Mouse (Mus musculus): ENCODE results near the gene Smg6. TPM values are rescaled to one million over a fixed set of nuclear protein-coding genes. Genes with fewer than 3 reads are reported as not detected.
A peak's percentile ranks its signal among the peaks of the same experiment; 100 is the strongest.

Smg6 gene
- polyA plus RNA-seq, 1 experiment from 2014 or later = 16.0 TPM

DNA sequence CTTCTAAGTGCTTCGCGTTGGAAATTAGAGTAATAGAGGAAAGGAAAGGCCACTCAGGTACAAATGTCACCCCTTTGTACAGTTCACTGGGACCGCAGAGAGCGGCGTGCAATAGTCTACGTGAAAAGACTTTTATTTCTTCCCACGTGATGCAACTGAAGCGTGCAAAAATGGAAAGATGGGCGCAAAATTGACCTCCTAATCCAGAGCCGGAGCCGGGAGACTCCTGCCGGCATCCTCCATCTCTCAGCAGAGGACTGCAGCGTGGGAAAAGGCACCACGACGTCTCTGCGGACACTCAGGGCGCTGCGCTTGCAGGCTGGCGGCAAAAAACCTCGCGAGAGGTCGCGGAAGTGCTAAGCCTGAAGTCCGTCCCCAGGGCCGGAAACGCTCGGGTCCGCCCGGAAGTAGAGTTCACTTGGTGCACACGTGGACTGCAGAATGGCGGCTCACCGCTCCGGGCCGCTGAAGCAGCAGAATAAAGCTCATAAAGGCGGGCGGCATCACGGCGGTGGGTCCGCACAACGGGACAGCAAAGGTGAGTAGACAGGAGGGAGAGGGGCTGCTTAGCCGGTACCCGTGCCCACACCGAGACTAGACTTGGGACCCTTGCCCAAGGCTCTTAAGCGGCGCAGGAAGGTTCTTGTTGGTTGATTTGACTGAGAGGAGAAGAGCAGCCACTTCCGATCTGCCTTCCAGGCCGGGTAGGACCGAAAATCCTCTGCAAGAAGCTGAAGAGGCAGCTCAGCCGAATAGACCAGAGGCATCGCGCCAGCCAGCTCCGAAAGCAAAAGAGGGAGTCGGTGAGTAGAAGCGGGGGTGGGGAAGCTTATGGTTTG, 27.7 kb upstream of the Smg6 start, which contains the start of gene Tsr1:
Gene Tsr1 (plus strand): TSS at position 394 of the 839 bp plus-strand sequence.
- H3K9ac ChIP-seq (ENCODE audit: low read length) = peak within 1 kb of the TSS; percentile 83
- peak within 1 kb of the TSS; percentile 85 for H3K4me3 ChIP-seq (ENCODE audit: low read depth, low read length)
- ATAC-seq (ENCODE audit: low FRiP score) (peak; percentile 81), DNase-seq (ENCODE audit: low spot score, missing footprints) (peak; percentile 98)
- no peaks in the 10 kb centered on the region for H3K27me3 ChIP-seq (ENCODE audit: control insufficient read depth, insufficient read depth, low read length)
- peaks cover 6% of the 10 kb centered on the region for H3K4me1 ChIP-seq (ENCODE audit: control insufficient read depth, insufficient read depth, low read length)
- peaks cover 17% of the 10 kb centered on the region for H3K36me3 ChIP-seq (ENCODE audit: control insufficient read depth, insufficient read depth, low read length)
- H3K27ac ChIP-seq (ENCODE audit: low read depth, low read length) = peak within 1 kb of the TSS; percentile 64
- no peaks in the 10 kb centered on the region for H3K9me3 ChIP-seq (ENCODE audit: control insufficient read depth, low read length)
- H3K4me2 ChIP-seq = peak within 1 kb of the TSS; percentile 89
- WGBS = under 1% methylated on average over 54 of the region's 54 CpGs

DNA sequence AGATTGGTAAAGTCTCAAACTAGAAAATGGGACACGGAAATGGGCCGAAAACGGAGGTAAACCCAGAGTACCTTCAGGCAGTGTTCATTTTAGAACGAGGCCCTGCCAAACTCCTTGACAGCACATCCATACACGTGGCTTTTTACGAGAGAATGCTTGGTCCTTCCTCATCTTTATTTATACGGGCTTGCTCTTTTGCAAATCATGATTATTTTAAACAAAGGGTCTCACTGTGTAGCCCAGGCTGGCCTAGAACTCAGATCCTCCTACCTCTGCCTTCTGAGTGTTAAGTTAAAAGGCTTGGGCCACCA, 27.2 kb upstream of the Smg6 start:
- Histone ChIP-seq H3K27ac (ENCODE audit: low read depth, low read length) (peak overlapping the region; percentile 44; the same call in 1 of the 2 replicates), H3K9me3 (ENCODE audit: control insufficient read depth, low read length) (no peaks in the 10 kb centered on the region), H3K4me3 (ENCODE audit: low read depth, low read length) (peak overlapping the region; percentile 85), H3K27me3 (ENCODE audit: control insufficient read depth, insufficient read depth, low read length) (no peaks in the 10 kb centered on the region), H3K36me3 (ENCODE audit: control insufficient read depth, insufficient read depth, low read length) (peaks cover 20% of the 10 kb centered on the region), H3K4me2 (peak overlapping the region; percentile 89), H3K9ac (ENCODE audit: low read length) (peak overlapping the region; percentile 83), H3K4me1 (ENCODE audit: control insufficient read depth, insufficient read depth, low read length) (peaks cover 6% of the 10 kb centered on the region)
- WGBS = 0% methylated on average over 7 of the region's 7 CpGs
- no peak for ATAC-seq (ENCODE audit: low FRiP score)
- DNase-seq (ENCODE audit: low spot score, missing footprints) = no peak

DNA sequence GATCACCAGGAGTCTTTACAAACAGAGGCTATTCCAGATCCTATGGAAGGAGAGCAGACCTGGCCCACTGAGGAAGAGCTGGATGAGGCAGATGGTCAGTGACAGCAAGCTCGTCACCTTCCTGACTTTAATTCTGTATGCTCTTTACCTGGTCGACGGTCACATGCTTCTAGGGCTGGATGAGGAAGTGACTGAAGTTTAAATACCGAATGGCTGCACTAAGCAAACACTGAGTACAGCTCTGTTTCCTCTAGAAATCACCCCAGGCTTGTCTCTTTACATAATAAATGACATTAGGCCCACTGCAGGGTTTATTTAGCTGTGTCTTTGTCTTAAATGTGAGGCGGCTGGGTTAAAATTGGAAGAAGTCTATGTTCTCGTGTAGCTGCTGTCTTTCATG, 24.1 kb upstream of the Smg6 start:
- H3K27me3 ChIP-seq (ENCODE audit: control insufficient read depth, insufficient read depth, low read length) = no peaks in the 10 kb centered on the region
- H3K9me3 ChIP-seq (ENCODE audit: control insufficient read depth, low read length) = no peaks in the 10 kb centered on the region
- WGBS = 93% methylated on average over 6 of the region's 6 CpGs
- peaks cover 6% of the 10 kb centered on the region; the same call in 1 of the 2 replicates for H3K4me1 ChIP-seq (ENCODE audit: control insufficient read depth, insufficient read depth, low read length)
- no peak overlapping the region for H3K4me2 ChIP-seq
- H3K27ac ChIP-seq (ENCODE audit: low read depth, low read length) = no peak overlapping the region
- peaks cover 31% of the 10 kb centered on the region for H3K36me3 ChIP-seq (ENCODE audit: control insufficient read depth, insufficient read depth, low read length)
- H3K4me3 ChIP-seq (ENCODE audit: low read depth, low read length) = no peak overlapping the region
- no peak overlapping the region for H3K9ac ChIP-seq (ENCODE audit: low read length)
- no peak for ATAC-seq (ENCODE audit: low FRiP score)
- DNase-seq (ENCODE audit: low spot score, missing footprints) = peak; percentile 19

DNA sequence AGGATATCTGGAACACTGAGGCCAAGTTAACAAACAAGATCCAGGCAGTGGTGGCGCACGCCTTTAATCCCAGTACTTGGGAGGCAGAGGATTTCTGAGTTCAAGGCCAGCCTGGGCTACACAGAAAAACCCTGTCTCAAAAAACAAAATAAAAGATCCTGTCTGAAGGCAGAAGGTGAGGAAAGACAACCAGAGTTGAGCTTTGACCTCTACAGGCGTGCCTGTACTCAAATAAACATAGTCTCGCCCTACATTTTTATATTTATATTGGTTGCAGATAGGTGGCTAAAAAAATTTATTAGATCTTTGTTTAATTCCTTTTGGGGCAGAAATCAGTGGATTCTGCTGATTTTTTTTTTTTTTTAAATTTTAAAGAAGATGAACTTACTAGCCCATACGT, 23.2 kb upstream of the Smg6 start:
- WGBS = 90% methylated on average over 5 of the region's 5 CpGs
- ATAC-seq (ENCODE audit: low FRiP score) = no peak
- Histone ChIP-seq H3K27me3 (ENCODE audit: control insufficient read depth, insufficient read depth, low read length) (no peaks in the 10 kb centered on the region), H3K36me3 (ENCODE audit: control insufficient read depth, insufficient read depth, low read length) (peaks cover 38% of the 10 kb centered on the region), H3K27ac (ENCODE audit: low read depth, low read length) (no peak overlapping the region), H3K4me3 (ENCODE audit: low read depth, low read length) (no peak overlapping the region), H3K4me2 (no peak overlapping the region), H3K9ac (ENCODE audit: low read length) (no peak overlapping the region), H3K4me1 (ENCODE audit: control insufficient read depth, insufficient read depth, low read length) (peaks cover 6% of the 10 kb centered on the region; the same call in 1 of the 2 replicates), H3K9me3 (ENCODE audit: control insufficient read depth, low read length) (no peaks in the 10 kb centered on the region)
- DNase-seq (ENCODE audit: low spot score, missing footprints) = peak; percentile 57

DNA sequence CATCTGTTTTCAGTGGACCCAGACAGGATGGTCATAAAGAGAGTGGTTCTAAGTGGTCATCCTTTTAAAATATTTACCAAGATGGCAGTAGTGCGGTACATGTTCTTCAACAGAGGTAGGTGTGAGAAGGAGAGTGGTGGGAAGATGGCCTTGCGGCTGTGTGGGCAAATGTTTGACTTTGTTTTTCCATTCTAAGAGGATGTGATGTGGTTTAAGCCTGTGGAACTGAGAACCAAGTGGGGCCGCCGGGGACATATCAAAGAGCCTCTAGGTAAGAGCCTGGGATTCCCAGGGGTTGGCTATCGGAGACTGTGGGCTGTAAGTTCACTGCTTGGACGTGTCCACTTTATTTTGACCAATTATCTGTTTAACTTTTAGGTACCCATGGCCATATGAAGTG, 17.8 kb upstream of the Smg6 start:
- Histone ChIP-seq H3K36me3 (ENCODE audit: control insufficient read depth, insufficient read depth, low read length) (peaks cover 38% of the 10 kb centered on the region; the same call in 1 of the 2 replicates), H3K4me2 (no peak overlapping the region), H3K4me1 (ENCODE audit: control insufficient read depth, insufficient read depth, low read length) (no peaks in the 10 kb centered on the region), H3K9me3 (ENCODE audit: control insufficient read depth, low read length) (no peaks in the 10 kb centered on the region), H3K4me3 (ENCODE audit: low read depth, low read length) (no peak overlapping the region), H3K9ac (ENCODE audit: low read length) (no peak overlapping the region), H3K27me3 (ENCODE audit: control insufficient read depth, insufficient read depth, low read length) (no peaks in the 10 kb centered on the region), H3K27ac (ENCODE audit: low read depth, low read length) (no peak overlapping the region)
- WGBS = 94% methylated on average over 6 of the region's 6 CpGs
- DNase-seq (ENCODE audit: low spot score, missing footprints) (peak; percentile 69), ATAC-seq (ENCODE audit: low FRiP score) (no peak)

DNA sequence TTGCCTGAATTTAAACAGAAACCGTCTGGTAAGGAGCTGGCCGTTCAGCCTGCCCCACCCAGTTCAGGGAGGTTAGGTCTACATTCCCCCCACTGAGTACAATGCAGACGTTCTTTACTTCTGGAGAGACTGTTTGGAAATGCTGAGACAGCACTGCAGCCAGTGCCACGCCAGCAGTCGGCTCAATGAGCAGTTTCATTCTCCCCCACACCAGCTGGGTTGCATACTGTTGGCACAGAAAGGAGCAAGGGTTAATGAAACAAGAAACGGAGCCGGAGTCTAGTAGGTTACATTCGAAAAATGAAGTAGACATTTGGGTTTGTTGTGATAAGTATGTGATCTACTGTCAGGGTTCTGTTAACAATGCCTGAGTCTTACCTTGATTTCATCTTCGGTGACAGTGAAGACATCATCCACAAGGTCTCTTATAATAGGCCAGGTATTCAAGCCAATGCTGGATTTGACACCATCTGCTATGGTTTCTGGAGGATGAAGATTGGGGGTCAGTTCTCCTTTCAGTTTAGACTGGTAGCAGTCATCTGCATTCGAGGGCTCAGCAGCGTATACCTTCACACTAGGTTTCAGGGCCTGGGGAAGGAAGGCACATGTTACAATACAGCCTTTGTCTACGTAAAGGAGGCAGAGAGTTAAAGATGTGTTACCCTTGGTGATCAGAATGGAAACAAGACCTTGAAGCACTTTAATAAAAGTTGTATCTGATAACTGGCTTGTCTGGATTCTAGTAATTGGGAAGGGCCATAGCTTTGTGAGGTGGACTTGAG, 16.8 kb upstream of the Smg6 start:
- ATAC-seq (ENCODE audit: low FRiP score) (no peak), DNase-seq (ENCODE audit: low spot score, missing footprints) (peak; percentile 68)
- H3K27ac ChIP-seq (ENCODE audit: low read depth, low read length) = no peak overlapping the region
- H3K4me1 ChIP-seq (ENCODE audit: control insufficient read depth, insufficient read depth, low read length) = no peaks in the 10 kb centered on the region
- H3K27me3 ChIP-seq (ENCODE audit: control insufficient read depth, insufficient read depth, low read length) = no peaks in the 10 kb centered on the region
- no peak overlapping the region for H3K9ac ChIP-seq (ENCODE audit: low read length)
- no peak overlapping the region for H3K4me3 ChIP-seq (ENCODE audit: low read depth, low read length)
- H3K9me3 ChIP-seq (ENCODE audit: control insufficient read depth, low read length) = no peaks in the 10 kb centered on the region
- peaks cover 34% of the 10 kb centered on the region; the same call in 1 of the 2 replicates for H3K36me3 ChIP-seq (ENCODE audit: control insufficient read depth, insufficient read depth, low read length)
- H3K4me2 ChIP-seq = no peak overlapping the region
- WGBS = 90% methylated on average over 12 of the region's 12 CpGs

DNA sequence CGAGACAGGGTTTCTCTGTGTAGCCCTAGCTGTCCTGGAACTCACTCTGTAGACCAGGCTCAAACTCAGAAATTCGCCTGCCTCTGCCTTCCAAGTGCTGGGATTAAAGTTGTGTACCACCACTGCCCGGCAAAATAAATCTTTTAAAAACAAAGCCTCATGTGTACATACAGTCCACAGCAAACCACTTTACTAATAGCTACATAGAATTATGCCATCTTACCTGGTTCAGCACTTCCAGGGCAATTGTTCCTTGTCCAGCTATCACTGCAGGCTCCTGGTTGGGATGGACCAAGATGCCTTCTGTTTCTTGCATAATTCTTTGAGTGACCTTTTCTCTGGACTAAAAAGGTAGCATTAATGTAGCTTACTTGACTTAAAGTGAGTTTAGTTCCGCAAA, 15.6 kb upstream of the Smg6 start:
- H3K27me3 ChIP-seq (ENCODE audit: control insufficient read depth, insufficient read depth, low read length) = no peaks in the 10 kb centered on the region
- H3K4me3 ChIP-seq (ENCODE audit: low read depth, low read length) = no peak overlapping the region
- ATAC-seq (ENCODE audit: low FRiP score) (no peak), DNase-seq (ENCODE audit: low spot score, missing footprints) (peak; percentile 51)
- WGBS = 90% methylated on average over 4 of the region's 4 CpGs
- H3K4me2 ChIP-seq = no peak overlapping the region
- no peak overlapping the region for H3K27ac ChIP-seq (ENCODE audit: low read depth, low read length)
- H3K4me1 ChIP-seq (ENCODE audit: control insufficient read depth, insufficient read depth, low read length) = no peaks in the 10 kb centered on the region
- no peaks in the 10 kb centered on the region for H3K9me3 ChIP-seq (ENCODE audit: control insufficient read depth, low read length)
- peaks cover 31% of the 10 kb centered on the region; the same call in 1 of the 2 replicates for H3K36me3 ChIP-seq (ENCODE audit: control insufficient read depth, insufficient read depth, low read length)
- H3K9ac ChIP-seq (ENCODE audit: low read length) = no peak overlapping the region

DNA sequence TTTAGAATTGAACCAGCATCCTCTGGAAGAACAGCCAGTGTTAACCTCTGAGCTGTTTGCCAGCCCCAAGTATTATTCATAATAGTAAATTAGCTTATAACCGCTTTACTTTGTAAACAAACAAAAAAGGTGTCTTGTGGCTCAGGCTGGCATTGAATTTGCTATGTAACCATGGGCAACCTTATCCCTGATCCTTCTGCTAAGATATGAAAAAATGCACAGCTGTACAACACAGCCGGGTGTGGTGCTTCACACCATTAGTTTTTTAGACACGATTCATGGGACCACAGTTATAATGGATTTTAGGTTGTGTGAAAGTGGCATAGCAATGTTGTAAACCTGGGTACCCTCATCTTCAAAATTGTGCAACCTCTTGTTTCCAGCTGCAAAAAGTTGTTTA, 13.1 kb upstream of the Smg6 start:
- H3K9ac ChIP-seq (ENCODE audit: low read length) = no peak overlapping the region
- no peak overlapping the region for H3K4me2 ChIP-seq
- H3K4me1 ChIP-seq (ENCODE audit: control insufficient read depth, insufficient read depth, low read length) = no peaks in the 10 kb centered on the region
- peaks cover 16% of the 10 kb centered on the region; the same call in 1 of the 2 replicates for H3K36me3 ChIP-seq (ENCODE audit: control insufficient read depth, insufficient read depth, low read length)
- ATAC-seq (ENCODE audit: low FRiP score) (no peak), DNase-seq (ENCODE audit: low spot score, missing footprints) (no peak)
- no peaks in the 10 kb centered on the region for H3K9me3 ChIP-seq (ENCODE audit: control insufficient read depth, low read length)
- no peak overlapping the region for H3K4me3 ChIP-seq (ENCODE audit: low read depth, low read length)
- WGBS = 89% methylated on average over 3 of the region's 3 CpGs
- no peak overlapping the region for H3K27ac ChIP-seq (ENCODE audit: low read depth, low read length)
- H3K27me3 ChIP-seq (ENCODE audit: control insufficient read depth, insufficient read depth, low read length) = no peaks in the 10 kb centered on the region

DNA sequence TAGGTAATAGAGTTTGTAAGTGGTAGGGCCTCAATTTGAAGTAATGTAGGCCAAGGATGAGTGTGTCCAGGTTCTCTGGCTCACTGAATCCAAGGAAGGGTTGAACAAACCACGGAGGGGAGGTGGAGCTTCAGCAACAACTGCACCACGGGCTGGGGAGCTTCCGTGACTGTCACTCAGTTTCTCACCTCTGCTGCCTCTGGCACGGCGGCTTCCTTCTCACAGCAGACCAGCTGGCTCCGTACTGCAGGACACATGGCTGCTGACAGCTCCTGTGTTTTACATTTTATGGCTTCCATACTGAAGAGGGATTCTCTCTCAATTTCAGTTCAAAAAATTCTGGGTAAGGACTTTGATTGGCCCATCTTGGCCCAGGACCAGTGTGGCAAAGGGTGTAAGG, 6.4 kb upstream of the Smg6 start:
- no peak overlapping the region for H3K4me2 ChIP-seq
- ATAC-seq (ENCODE audit: low FRiP score) = no peak
- no peaks in the 10 kb centered on the region for H3K9me3 ChIP-seq (ENCODE audit: control insufficient read depth, low read length)
- WGBS = 88% methylated on average over 6 of the region's 6 CpGs
- peak; percentile 23 for DNase-seq (ENCODE audit: low spot score, missing footprints)
- no peak overlapping the region for H3K9ac ChIP-seq (ENCODE audit: low read length)
- no peaks in the 10 kb centered on the region for H3K27me3 ChIP-seq (ENCODE audit: control insufficient read depth, insufficient read depth, low read length)
- peaks cover 2% of the 10 kb centered on the region; the same call in 1 of the 2 replicates for H3K36me3 ChIP-seq (ENCODE audit: control insufficient read depth, insufficient read depth, low read length)
- H3K4me3 ChIP-seq (ENCODE audit: low read depth, low read length) = no peak overlapping the region
- no peak overlapping the region for H3K27ac ChIP-seq (ENCODE audit: low read depth, low read length)
- H3K4me1 ChIP-seq (ENCODE audit: control insufficient read depth, insufficient read depth, low read length) = no peaks in the 10 kb centered on the region
